Mouse (Mus musculus) lung, embryonic 14.5 days (tissue): ENCODE measurements at regions not wholly inside any gene's neighbourhood (a gene's known extent, or its start where the extent isn't known, plus 50 kb on each side); places are given as distances from the start of the nearest gene placed in this dataset.
A peak's percentile ranks its signal among the peaks of the same experiment; 100 is the strongest.
"Not testable (repeated sequence)": the region's sequence is repeated elsewhere in the genome, so short reads cannot be mapped to it uniquely, and the experiment has no call there.

Source experiments
- ATAC-seq: fragments of 200-750 bp; cut with Nextera tagmentation; 2 replicates; pipeline ENCODE4 v1.8.0; 2017; ENCODE audit warnings: mild to moderate bottlenecking, moderate TSS enrichment, moderate library complexity; ENCODE audit not compliant: insufficient read depth
- DNase-seq: peaks from one replicate; pipeline ENCODE4 v3.0.0-alpha.2; 2015
- H3K27ac ChIP-seq: fragments of 300-500 bp; sonication (generic); 2 replicates; pipeline ENCODE4 v1.5.1; 2014; ENCODE audit warnings: low read depth, mild to moderate bottlenecking, moderate library complexity
- H3K27me3 ChIP-seq: fragments of 300-500 bp; sonication (generic); 2 replicates; pipeline ENCODE4 v1.6.1; 2014; ENCODE audit warnings: low read length, control low read depth; ENCODE audit not compliant: insufficient read depth
- H3K36me3 ChIP-seq: fragments of 300-500 bp; sonication (generic); 2 replicates; pipeline ENCODE4 v1.6.1; 2014; ENCODE audit warnings: control low read depth; ENCODE audit not compliant: insufficient read depth
- H3K4me1 ChIP-seq: fragments of 300-500 bp; sonication (generic); 2 replicates; pipeline ENCODE4 v1.6.1; 2014; ENCODE audit warnings: antibody characterized with exemption, control low read depth; ENCODE audit not compliant: insufficient read depth
- H3K4me2 ChIP-seq: fragments of 300-500 bp; sonication (generic); 2 replicates; pipeline ENCODE4 v1.6.1; 2014; ENCODE audit warnings: mild to moderate bottlenecking
- H3K4me3 ChIP-seq: fragments of 300-500 bp; sonication (generic); 2 replicates; pipeline ENCODE4 v1.5.1; 2014; ENCODE audit warnings: low read depth, low read length
- H3K9ac ChIP-seq: fragments of 300-500 bp; sonication (generic); 2 replicates; pipeline ENCODE4 v1.6.1; 2014
- H3K9me3 ChIP-seq: fragments of 300-500 bp; sonication (generic); 2 replicates; pipeline ENCODE4 v1.6.1; 2016; ENCODE audit warnings: low read depth, low read length, control low read depth
- CTCF ChIP-seq: IDR thresholded peaks from 2 replicates; pipeline ENCODE4 v1.5.1; 2016; ENCODE audit warnings: antibody characterized with exemption, low read depth
- WGBS: fragments of 180-500 bp; shearing (Covaris S2); extraction: QIAGEN DNeasy Blood & Tissue Kit; methylation state at CpG from one replicate; pipeline ENCODE4 v1.1.7; 2014; 5-methylcytosine and 5-hydroxymethylcytosine counted together

- TF ChIP-seq CTCF = no peak
- H3K36me3 ChIP-seq = no peaks in the 10 kb centered on the region
- no peaks in the 10 kb centered on the region for H3K4me1 ChIP-seq
- DNase-seq (no peak), ATAC-seq (no peak)
- no peaks in the 10 kb centered on the region for H3K27me3 ChIP-seq
- H3K9me3 ChIP-seq = peaks cover 8% of the 10 kb centered on the region; the same call in 1 of the 2 replicates
- no peak overlapping the region for H3K9ac ChIP-seq
- H3K4me2 ChIP-seq = peak overlapping the region; percentile 37
- WGBS = 50% methylated on average over 17 of the region's 17 CpGs
- H3K4me3 ChIP-seq = no peak overlapping the region
- no peak overlapping the region for H3K27ac ChIP-seq
These were observed 145.0 kb upstream of the Asap2 start for GRCm38 (mm10) chr12:20845297-20845696.

- not testable (repeated sequence) for H3K4me3 ChIP-seq, H3K4me1 ChIP-seq, H3K36me3 ChIP-seq, H3K9ac ChIP-seq, ATAC-seq, DNase-seq, H3K27me3 ChIP-seq, H3K9me3 ChIP-seq, H3K27ac ChIP-seq, H3K4me2 ChIP-seq
- WGBS = 66% methylated on average over 6 of the region's 6 CpGs
- TF ChIP-seq CTCF = peak; percentile 38; the same call in 1 of the 2 replicates
These were observed 106.2 kb upstream of the Asap2 start for GRCm38 (mm10) chr12:20884104-20884503.

GRCm38 (mm10) chr12:20920653-20921397, 69.4 kb upstream of the Asap2 start:
- WGBS = under 1% methylated on average over 78 of the region's 87 CpGs
- H3K36me3 ChIP-seq, H3K27me3 ChIP-seq, H3K4me1 ChIP-seq: not testable (repeated sequence)
- peak; percentile 85 for DNase-seq
- Histone ChIP-seq H3K4me3 (peak overlapping the region; percentile 71), H3K27ac (peak overlapping the region; percentile 94), H3K4me2 (peak overlapping the region; percentile 49), H3K9ac (peak overlapping the region; percentile 91), H3K9me3 (peaks cover 12% of the 10 kb centered on the region)
- ATAC-seq = peak; percentile 100

- DNase-seq = not testable (repeated sequence)
These were observed 68.7 kb upstream of the Asap2 start for GRCm38 (mm10) chr12:20921398-20922023.

GRCm38 (mm10) chr12:20928966-20929365, 61.3 kb upstream of the Asap2 start:
- not testable (repeated sequence) for H3K9ac ChIP-seq, H3K27ac ChIP-seq, H3K27me3 ChIP-seq, H3K36me3 ChIP-seq, H3K4me1 ChIP-seq, ATAC-seq, H3K4me2 ChIP-seq, H3K4me3 ChIP-seq, H3K9me3 ChIP-seq
- peak; percentile 62 for TF ChIP-seq CTCF
- DNase-seq = peak; percentile 79
- 31% methylated on average over 3 of the region's 3 CpGs for WGBS

More at GRCm38 (mm10) chr12:20921398-20922023, 68.7 kb upstream of the Asap2 start:
- WGBS = 15% methylated on average over 12 of the region's 15 CpGs
- H3K9ac ChIP-seq, ATAC-seq, H3K27ac ChIP-seq, H3K4me1 ChIP-seq, H3K27me3 ChIP-seq, H3K36me3 ChIP-seq, H3K9me3 ChIP-seq: not testable (repeated sequence)
- H3K4me2 ChIP-seq = peak overlapping the region; percentile 49
- TF ChIP-seq CTCF = peak; percentile 7; the same call in 1 of the 2 replicates
- peak overlapping the region; percentile 71 for H3K4me3 ChIP-seq
